Mouse (Mus musculus) embryonic facial prominence, embryonic 13.5 days (tissue): Measurements from ENCODE around the gene E330017A01Rik. TPM values are rescaled to one million over a fixed set of nuclear protein-coding genes. Genes with fewer than 3 reads are reported as not detected.

ENCODE experiments used
- ATAC-seq: fragments of 200-750 bp; cut with Nextera tagmentation; 2 replicates; pipeline ENCODE4 v1.8.0; 2017; ENCODE audit warnings: low read depth; ENCODE audit not compliant: insufficient number of reproducible peaks, insufficient read depth, low FRiP score, low TSS enrichment
- H3K27ac ChIP-seq: fragments of 300-500 bp; sonication (generic); 2 replicates; pipeline ENCODE4 v1.5.1; 2015; ENCODE audit warnings: moderate library complexity, mild to moderate bottlenecking, inconsistent platforms
- H3K27me3 ChIP-seq: fragments of 300-500 bp; sonication (generic); 2 replicates; pipeline ENCODE4 v1.6.1; 2015; ENCODE audit warnings: mild to moderate bottlenecking, inconsistent platforms
- H3K36me3 ChIP-seq: fragments of 300-500 bp; sonication (generic); 2 replicates; pipeline ENCODE4 v1.6.1; 2015; ENCODE audit warnings: mild to moderate bottlenecking, inconsistent platforms
- H3K4me1 ChIP-seq: fragments of 300-500 bp; sonication (generic); 2 replicates; pipeline ENCODE4 v1.6.1; 2015; ENCODE audit warnings: inconsistent platforms
- H3K4me2 ChIP-seq: fragments of 300-500 bp; sonication (generic); 2 replicates; pipeline ENCODE4 v1.6.1; 2015; ENCODE audit warnings: moderate library complexity, mild to moderate bottlenecking, inconsistent platforms
- H3K4me3 ChIP-seq: fragments of 300-500 bp; sonication (generic); 2 replicates; pipeline ENCODE4 v1.5.1; 2015; ENCODE audit warnings: mild to moderate bottlenecking, inconsistent platforms
- H3K9ac ChIP-seq: fragments of 300-500 bp; sonication (generic); 2 replicates; pipeline ENCODE4 v1.6.1; 2015; ENCODE audit warnings: mild to moderate bottlenecking, inconsistent platforms
- H3K9me3 ChIP-seq: fragments of 300-500 bp; sonication (generic); 2 replicates; pipeline ENCODE4 v1.6.1; 2016; ENCODE audit warnings: inconsistent platforms
- polyA plus RNA-seq: library from polyadenylated mRNA; unstranded; fragments of >200 nt; fragmentation: Nextera tagmentation; extraction: Ambion mirVana; gene quantifications from 2 replicates; pipeline ENCODE4 v1.2.1, GENCODE M21; 2015

The E330017A01Rik gene
- polyA plus RNA-seq, 1 experiment from 2014 or later, result not detected

DNA sequence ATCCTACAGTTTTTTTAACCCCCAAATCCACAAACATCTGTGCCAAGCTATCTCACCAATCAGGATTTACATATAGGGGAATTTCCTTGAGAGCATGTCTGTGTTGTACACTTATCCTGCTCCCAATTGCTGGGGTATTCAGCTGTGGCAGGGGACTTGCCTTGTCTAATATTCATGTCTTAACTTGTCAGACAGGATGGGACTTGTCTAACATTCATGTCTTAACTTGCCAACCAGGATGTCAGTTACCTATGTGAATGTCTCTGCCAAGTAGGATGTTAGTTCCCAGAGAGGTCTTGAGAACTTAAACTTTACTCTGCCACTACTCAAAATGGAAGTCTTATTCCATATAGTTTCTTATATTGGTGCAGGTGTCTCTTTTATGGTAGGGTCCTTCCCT lies 49.1 kb downstream of the E330017A01Rik start:
- no peaks in the 10 kb centered on the region for H3K36me3 ChIP-seq
- H3K4me2 ChIP-seq, result no peak overlapping the region
- H3K4me1 ChIP-seq, result no peaks in the 10 kb centered on the region
- no peak for ATAC-seq
- no peak overlapping the region for H3K27ac ChIP-seq
- H3K27me3 ChIP-seq, result no peaks in the 10 kb centered on the region
- H3K9me3 ChIP-seq, result no peaks in the 10 kb centered on the region
- no peak overlapping the region for H3K4me3 ChIP-seq
- no peak overlapping the region for H3K9ac ChIP-seq

Other genes starting within 250 kb of the E330017A01Rik start
- 5.6 TPM in 2 replicates for gene Dcbld2, start 230.3 kb downstream of the E330017A01Rik start, polyA plus RNA-seq
- 11.7 and 14.7 TPM in 2 replicates for gene St3gal6, start 114.5 kb downstream of the E330017A01Rik start, polyA plus RNA-seq
- gene Gm813, start 21.8 kb downstream of the E330017A01Rik start, polyA plus RNA-seq, result not detected in 2 replicates
- 21.0 and 28.3 TPM in 2 replicates for gene Cpox, start 31.6 kb upstream of the E330017A01Rik start, polyA plus RNA-seq
- gene Gpr15, start 80.3 kb upstream of the E330017A01Rik start, polyA plus RNA-seq, result 0.21 TPM in 1 of 2 replicates, not detected in the other
- gene Cldnd1, start 89.2 kb upstream of the E330017A01Rik start, polyA plus RNA-seq, result 134 and 153 TPM in 2 replicates
- not detected in 2 replicates for gene Olfr172, start 124.4 kb upstream of the E330017A01Rik start, polyA plus RNA-seq
- gene Olfr173, start 161.5 kb upstream of the E330017A01Rik start, polyA plus RNA-seq, result not detected in 2 replicates
- gene Olfr175-ps1, start 188.0 kb upstream of the E330017A01Rik start, polyA plus RNA-seq, result not detected in 2 replicates
- gene Olfr177, start 236.0 kb upstream of the E330017A01Rik start, polyA plus RNA-seq, result not detected in 2 replicates